Mouse (Mus musculus) limb, embryonic 15.5 days (tissue): Measurements from ENCODE around the gene Med11. TPM values are rescaled to one million over a fixed set of nuclear protein-coding genes. Genes with fewer than 3 reads are reported as not detected.

Experiments
- ATAC-seq: fragments of 200-750 bp; cut with Nextera tagmentation; 2 replicates; pipeline ENCODE4 v1.8.0; 2017; ENCODE audit warnings: low read depth, moderate TSS enrichment; ENCODE audit not compliant: insufficient number of reproducible peaks, low FRiP score, low TSS enrichment
- H3K27ac ChIP-seq: fragments of 300-500 bp; sonication (generic); 2 replicates; pipeline ENCODE4 v1.5.1; 2015; ENCODE audit warnings: moderate library complexity, mild to moderate bottlenecking, inconsistent platforms
- H3K27me3 ChIP-seq: fragments of 300-500 bp; sonication (generic); 2 replicates; pipeline ENCODE4 v1.6.1; 2015; ENCODE audit warnings: inconsistent platforms
- H3K36me3 ChIP-seq: fragments of 300-500 bp; sonication (generic); 2 replicates; pipeline ENCODE4 v1.6.1; 2015; ENCODE audit warnings: inconsistent platforms
- H3K4me1 ChIP-seq: fragments of 300-500 bp; sonication (generic); 2 replicates; pipeline ENCODE4 v1.6.1; 2015; ENCODE audit warnings: inconsistent platforms
- H3K4me2 ChIP-seq: fragments of 300-500 bp; sonication (generic); 2 replicates; pipeline ENCODE4 v1.6.1; 2015; ENCODE audit warnings: mild to moderate bottlenecking, inconsistent platforms
- H3K4me3 ChIP-seq: fragments of 300-500 bp; sonication (generic); 2 replicates; pipeline ENCODE4 v1.5.1; 2015; ENCODE audit warnings: mild to moderate bottlenecking, inconsistent platforms
- H3K9ac ChIP-seq: fragments of 300-500 bp; sonication (generic); 2 replicates; pipeline ENCODE4 v1.6.1; 2015; ENCODE audit warnings: inconsistent platforms
- H3K9me3 ChIP-seq: fragments of 300-500 bp; sonication (generic); 2 replicates; pipeline ENCODE4 v1.6.1; 2016; ENCODE audit warnings: inconsistent platforms
- WGBS: fragments of 180-500 bp; shearing (Covaris S2); methylation state at CpG from one replicate; pipeline ENCODE4 v1.1.7; 2015; 5-methylcytosine and 5-hydroxymethylcytosine counted together
- microRNA-seq: library from miRNA; unstranded; fragments of <30 nt; microRNA quantifications from one replicate; pipeline ENCODE4, GENCODE M21; 2016
- polyA plus RNA-seq: library from polyadenylated mRNA; unstranded; fragments of >200 nt; fragmentation: Nextera tagmentation; extraction: Ambion mirVana; gene quantifications from 2 replicates; pipeline ENCODE4 v1.2.1, GENCODE M21; 2015

Med11 gene
- polyA plus RNA-seq, 1 experiment from 2014 or later, result 37.6 TPM

GRCm38 (mm10) chr11:70474872-70475534 lies 23.3 kb downstream of the Med11 start:
- no peaks in the 10 kb centered on the region for H3K36me3 ChIP-seq
- H3K9ac ChIP-seq, result no peak overlapping the region
- ATAC-seq, result no peak
- no peaks in the 10 kb centered on the region for H3K4me1 ChIP-seq
- no peak overlapping the region for H3K4me2 ChIP-seq
- H3K4me3 ChIP-seq, result no peak overlapping the region
- 68% methylated on average over 12 of the region's 12 CpGs for WGBS
- no peak overlapping the region for H3K27ac ChIP-seq
- H3K9me3 ChIP-seq, result no peaks in the 10 kb centered on the region
- no peaks in the 10 kb centered on the region for H3K27me3 ChIP-seq

- Histone ChIP-seq H3K9ac (no peak overlapping the region), H3K4me3 (no peak overlapping the region), H3K4me1 (no peaks in the 10 kb centered on the region), H3K4me2 (no peak overlapping the region), H3K27ac (no peak overlapping the region), H3K9me3 (no peaks in the 10 kb centered on the region), H3K36me3 (no peaks in the 10 kb centered on the region), H3K27me3 (no peaks in the 10 kb centered on the region)
- WGBS, result 51% methylated on average over 2 of the region's 2 CpGs
- no peak for ATAC-seq
These were observed 33.8 kb downstream of the Med11 start for GRCm38 (mm10) chr11:70485498-70485897.

GRCm38 (mm10) chr11:70487816-70488215 lies 36.1 kb downstream of the Med11 start:
- H3K4me3 ChIP-seq, result no peak overlapping the region
- no peaks in the 10 kb centered on the region for H3K36me3 ChIP-seq
- no peak overlapping the region for H3K9ac ChIP-seq
- H3K9me3 ChIP-seq, result no peaks in the 10 kb centered on the region
- H3K4me2 ChIP-seq, result no peak overlapping the region
- no peak overlapping the region for H3K27ac ChIP-seq
- 30% methylated on average over 4 of the region's 4 CpGs for WGBS
- ATAC-seq, result no peak
- no peaks in the 10 kb centered on the region for H3K4me1 ChIP-seq
- H3K27me3 ChIP-seq, result no peaks in the 10 kb centered on the region

- H3K27me3 ChIP-seq, result no peaks in the 10 kb centered on the region
- no peak for ATAC-seq
- H3K27ac ChIP-seq, result no peak overlapping the region
- no peaks in the 10 kb centered on the region for H3K4me1 ChIP-seq
- no peak overlapping the region for H3K4me2 ChIP-seq
- no peaks in the 10 kb centered on the region for H3K36me3 ChIP-seq
- no peaks in the 10 kb centered on the region for H3K9me3 ChIP-seq
- no peak overlapping the region for H3K4me3 ChIP-seq
- 87% methylated on average over 3 of the region's 3 CpGs for WGBS
- H3K9ac ChIP-seq, result no peak overlapping the region
These were observed 37.4 kb downstream of the Med11 start for GRCm38 (mm10) chr11:70489138-70489537.

- 83% methylated on average over 6 of the region's 6 CpGs for WGBS
- no peak overlapping the region for H3K27ac ChIP-seq
- ATAC-seq, result no peak
- H3K27me3 ChIP-seq, result no peaks in the 10 kb centered on the region
- no peaks in the 10 kb centered on the region for H3K9me3 ChIP-seq
- H3K4me3 ChIP-seq, result no peak overlapping the region
- no peak overlapping the region for H3K9ac ChIP-seq
- H3K4me1 ChIP-seq, result no peaks in the 10 kb centered on the region
- no peak overlapping the region for H3K4me2 ChIP-seq
- H3K36me3 ChIP-seq, result no peaks in the 10 kb centered on the region
These were observed 38.0 kb downstream of the Med11 start for GRCm38 (mm10) chr11:70489684-70490083.

GRCm38 (mm10) chr11:70499566-70500475 lies 48.1 kb downstream of the Med11 start:
- Histone ChIP-seq H3K36me3 (no peaks in the 10 kb centered on the region), H3K27me3 (no peaks in the 10 kb centered on the region), H3K4me2 (no peak overlapping the region), H3K9ac (no peak overlapping the region), H3K4me3 (no peak overlapping the region), H3K4me1 (no peaks in the 10 kb centered on the region), H3K27ac (no peak overlapping the region), H3K9me3 (no peaks in the 10 kb centered on the region)
- no peak for ATAC-seq
- 67% methylated on average over 14 of the region's 14 CpGs for WGBS

GRCm38 (mm10) chr11:70500476-70500812 lies 48.7 kb downstream of the Med11 start:
- 89% methylated on average over 1 of the region's 1 CpGs for WGBS
- H3K4me3 ChIP-seq, result no peak overlapping the region

GRCm38 (mm10) chr11:70502018-70502417 lies 50.3 kb downstream of the Med11 start:
- Histone ChIP-seq H3K9me3 (no peaks in the 10 kb centered on the region), H3K27me3 (no peaks in the 10 kb centered on the region), H3K4me2 (no peak overlapping the region), H3K27ac (no peak overlapping the region), H3K4me1 (no peaks in the 10 kb centered on the region), H3K36me3 (no peaks in the 10 kb centered on the region), H3K9ac (no peak overlapping the region), H3K4me3 (no peak overlapping the region)
- no peak for ATAC-seq
- WGBS, result 67% methylated on average over 3 of the region's 3 CpGs

More at GRCm38 (mm10) chr11:70500476-70500812, 48.7 kb downstream of the Med11 start:
- no peaks in the 10 kb centered on the region for H3K27me3 ChIP-seq
- no peak overlapping the region for H3K27ac ChIP-seq
- no peak overlapping the region for H3K4me2 ChIP-seq
- H3K4me1 ChIP-seq, result no peaks in the 10 kb centered on the region
- H3K9ac ChIP-seq, result no peak overlapping the region
- no peaks in the 10 kb centered on the region for H3K36me3 ChIP-seq
- ATAC-seq, result no peak
- H3K9me3 ChIP-seq, result no peaks in the 10 kb centered on the region

Small RNA genes within 50 kb of the gene (microRNA-seq; reads per million reads assigned to microRNA genes)
- not detected for gene Mir7115

Other genes with a start within 250 kb of the Med11 start
- 1.5 and 1.6 TPM in 2 replicates for gene Slc16a11, start 239.2 kb upstream of the Med11 start, polyA plus RNA-seq
- 11.0 and 12.3 TPM in 2 replicates for gene Slc16a13, start 230.9 kb upstream of the Med11 start, polyA plus RNA-seq
- 12.1 and 13.9 TPM in 2 replicates for gene Bcl6b, start 222.1 kb upstream of the Med11 start, polyA plus RNA-seq
- gene 0610010K14Rik, start 214.0 kb upstream of the Med11 start, polyA plus RNA-seq, result 154 and 172 TPM in 2 replicates
- 12.1 TPM in 2 replicates for gene Gm21988, start 212.1 kb upstream of the Med11 start, polyA plus RNA-seq
- gene Rnasek, start 212.1 kb upstream of the Med11 start, polyA plus RNA-seq, result 219 and 226 TPM in 2 replicates
- gene Alox12, start 196.6 kb upstream of the Med11 start, polyA plus RNA-seq, result 17.4 and 19.3 TPM in 2 replicates
- gene Alox12e, start 129.3 kb upstream of the Med11 start, polyA plus RNA-seq, result 0.50 and 0.61 TPM in 2 replicates
- gene Alox15, start 99.9 kb upstream of the Med11 start, polyA plus RNA-seq, result 0.23 and 0.62 TPM in 2 replicates
- 31.7 and 33.7 TPM in 2 replicates for gene Pelp1, start 41.9 kb upstream of the Med11 start, polyA plus RNA-seq
- gene Arrb2, start 19.3 kb upstream of the Med11 start, polyA plus RNA-seq, result 19.6 and 22.2 TPM in 2 replicates
- gene Zmynd15, start 7.5 kb downstream of the Med11 start, polyA plus RNA-seq, result 0.51 and 0.76 TPM in 2 replicates
- gene Cxcl16, start 8.1 kb downstream of the Med11 start, polyA plus RNA-seq, result 5.3 and 6.8 TPM in 2 replicates
- 0.37 and 0.45 TPM in 2 replicates for gene Tm4sf5, start 53.3 kb downstream of the Med11 start, polyA plus RNA-seq
- 0.23 and 0.27 TPM in 2 replicates for gene Vmo1, start 62.7 kb downstream of the Med11 start, polyA plus RNA-seq
- gene Gltpd2, start 67.3 kb downstream of the Med11 start, polyA plus RNA-seq, result 0.26 and 0.65 TPM in 2 replicates
- 660 and 698 TPM in 2 replicates for gene Psmb6, start 73.4 kb downstream of the Med11 start, polyA plus RNA-seq
- not detected in 2 replicates for gene Gm40193, start 81.0 kb downstream of the Med11 start, polyA plus RNA-seq
- 10.4 and 11.9 TPM in 2 replicates for gene Pld2, start 88.1 kb downstream of the Med11 start, polyA plus RNA-seq
- 14.1 TPM in 2 replicates for gene Mink1, start 111.0 kb downstream of the Med11 start, polyA plus RNA-seq
- gene 4930544D05Rik, start 163.9 kb downstream of the Med11 start, polyA plus RNA-seq, result not detected in 2 replicates
- gene Chrne, start 167.3 kb downstream of the Med11 start, polyA plus RNA-seq, result 0.41 TPM in 1 of 2 replicates, not detected in the other
- gene Gp1ba, start 187.2 kb downstream of the Med11 start, polyA plus RNA-seq, result 0.26 and 0.29 TPM in 2 replicates
- gene Rnf167, start 195.3 kb downstream of the Med11 start, polyA plus RNA-seq, result 124 TPM in 2 replicates
- gene Slc25a11, start 195.6 kb downstream of the Med11 start, polyA plus RNA-seq, result 165 and 188 TPM in 2 replicates
- gene Pfn1, start 202.7 kb downstream of the Med11 start, polyA plus RNA-seq, result 1,605 and 1,679 TPM in 2 replicates
- gene Eno3, start 205.3 kb downstream of the Med11 start, polyA plus RNA-seq, result 71.5 and 252 TPM in 2 replicates
- gene Spag7, start 217.5 kb downstream of the Med11 start, polyA plus RNA-seq, result 149 and 172 TPM in 2 replicates
- 12.9 and 14.8 TPM in 2 replicates for gene Camta2, start 236.2 kb downstream of the Med11 start, polyA plus RNA-seq
- 0.91 and 2.1 TPM in 2 replicates for gene Inca1, start 248.2 kb downstream of the Med11 start, polyA plus RNA-seq
- 4.3 and 5.3 TPM in 2 replicates for gene Kif1c, start 248.6 kb downstream of the Med11 start, polyA plus RNA-seq